Mouse (Mus musculus) limb, embryonic 10.5 days (tissue): Measurements from ENCODE around the gene Bphl. TPM values are rescaled to one million over a fixed set of nuclear protein-coding genes. Genes with fewer than 3 reads are reported as not detected.

Experiments used
- DNase-seq: peaks from one replicate; pipeline ENCODE4 v3.0.0-alpha.2; 2017; ENCODE audit warnings: low spot score
- H3K27ac ChIP-seq: fragments of 300-500 bp; sonication (generic); 2 replicates; pipeline ENCODE4 v1.5.1; 2016; ENCODE audit warnings: mild to moderate bottlenecking
- H3K27me3 ChIP-seq: fragments of 300-500 bp; sonication (generic); 2 replicates; pipeline ENCODE4 v1.6.1; 2016; ENCODE audit warnings: low read depth, mild to moderate bottlenecking; ENCODE audit not compliant: poor library complexity, severe bottlenecking
- H3K36me3 ChIP-seq: fragments of 300-500 bp; sonication (generic); 2 replicates; pipeline ENCODE4 v1.6.1; 2016; ENCODE audit warnings: mild to moderate bottlenecking, moderate library complexity
- H3K4me1 ChIP-seq: fragments of 300-500 bp; sonication (generic); 2 replicates; pipeline ENCODE4 v1.6.1; 2016
- H3K4me3 ChIP-seq: fragments of 300-500 bp; sonication (generic); 2 replicates; pipeline ENCODE4 v1.5.1; 2016; ENCODE audit warnings: mild to moderate bottlenecking, moderate library complexity
- H3K9me3 ChIP-seq: fragments of 300-500 bp; sonication (generic); replicated peaks from 2 replicates; pipeline ENCODE4 v1.6.1; 2016; ENCODE audit warnings: mild to moderate bottlenecking
- WGBS: fragments of 180-500 bp; shearing (Covaris S2); methylation state at CpG from one replicate; pipeline ENCODE4 v1.1.7; 2016; 5-methylcytosine and 5-hydroxymethylcytosine counted together
- polyA plus RNA-seq: library from polyadenylated mRNA; unstranded; fragments of >200 nt; fragmentation: Nextera tagmentation; extraction: Ambion mirVana; gene quantifications from 2 replicates; pipeline ENCODE4 v1.2.1, GENCODE M21; 2016

Bphl gene
- 30.6 and 33.6 TPM in 2 replicates for polyA plus RNA-seq

GRCm38 (mm10) chr13:34037172-34038055 is at the start of gene Bphl:
Gene Bphl (plus strand): TSS chr13:34037597.
- H3K36me3 ChIP-seq: peaks cover 11% of the 10 kb centered on the region
- peak; percentile 93 for DNase-seq
- peak within 1 kb of the TSS; percentile 79 for H3K4me3 ChIP-seq
- H3K9me3 ChIP-seq: no peaks in the 10 kb centered on the region
- H3K27me3 ChIP-seq: no peaks in the 10 kb centered on the region
- WGBS: under 1% methylated on average over 37 of the region's 37 CpGs
- peak within 1 kb of the TSS; percentile 97 for H3K27ac ChIP-seq
- H3K4me1 ChIP-seq: peaks cover 20% of the 10 kb centered on the region

GRCm38 (mm10) chr13:33989625-33990024 is 47.8 kb upstream of the Bphl start:
- H3K27ac ChIP-seq: no peak overlapping the region
- 76% methylated on average over 5 of the region's 5 CpGs for WGBS
- no peaks in the 10 kb centered on the region for H3K4me1 ChIP-seq
- H3K9me3 ChIP-seq: no peaks in the 10 kb centered on the region
- H3K27me3 ChIP-seq: no peaks in the 10 kb centered on the region
- no peak for DNase-seq
- H3K4me3 ChIP-seq: no peak overlapping the region
- 0 out of 2 replicates have a peak, but pooled peaks cover 2% of the 10 kb centered on the region for H3K36me3 ChIP-seq

- no peak overlapping the region for H3K27ac ChIP-seq
- 37% methylated on average over 1 of the region's 1 CpGs for WGBS
- no peak overlapping the region for H3K4me3 ChIP-seq
- no peaks in the 10 kb centered on the region for H3K36me3 ChIP-seq
- H3K27me3 ChIP-seq: no peaks in the 10 kb centered on the region
- H3K9me3 ChIP-seq: no peaks in the 10 kb centered on the region
- H3K4me1 ChIP-seq: no peaks in the 10 kb centered on the region
- peak; percentile 77 for DNase-seq
Observed at GRCm38 (mm10) chr13:33995197-33995596, 42.2 kb upstream of the Bphl start.

- Histone ChIP-seq H3K36me3 (no peaks in the 10 kb centered on the region), H3K9me3 (no peaks in the 10 kb centered on the region), H3K4me1 (peaks cover 10% of the 10 kb centered on the region), H3K27ac (peak within 1 kb of the TSS; percentile 93), H3K27me3 (no peaks in the 10 kb centered on the region), H3K4me3 (peak within 1 kb of the TSS; percentile 89)
- peak; percentile 92 for DNase-seq
- WGBS: under 1% methylated on average over 91 of the region's 92 CpGs
Observed at GRCm38 (mm10) chr13:34002058-34003006, 35.1 kb upstream of the Bphl start, which contains the start of the genes Ripk1 and Serpinb6a. Gene Ripk1 (plus strand): TSS chr13:34002363. Gene Serpinb6a (minus strand): TSS chr13:34002794.

- peak overlapping the region; percentile 93; the same call in 1 of the 2 replicates for H3K27ac ChIP-seq
- DNase-seq: no peak
- WGBS: 11% methylated on average over 5 of the region's 5 CpGs
- H3K36me3 ChIP-seq: no peaks in the 10 kb centered on the region
- no peaks in the 10 kb centered on the region for H3K9me3 ChIP-seq
- H3K27me3 ChIP-seq: no peaks in the 10 kb centered on the region
- H3K4me1 ChIP-seq: peaks cover 10% of the 10 kb centered on the region
- peak overlapping the region; percentile 89 for H3K4me3 ChIP-seq
Observed at GRCm38 (mm10) chr13:34003058-34003457, 34.3 kb upstream of the Bphl start.

GRCm38 (mm10) chr13:34007234-34007633 is 30.2 kb upstream of the Bphl start:
- no peaks in the 10 kb centered on the region; the same call in 1 of the 2 replicates for H3K36me3 ChIP-seq
- WGBS: 82% methylated on average over 2 of the region's 2 CpGs
- no peaks in the 10 kb centered on the region for H3K27me3 ChIP-seq
- H3K4me1 ChIP-seq: peaks cover 6% of the 10 kb centered on the region
- no peaks in the 10 kb centered on the region for H3K9me3 ChIP-seq
- no peak overlapping the region for H3K4me3 ChIP-seq
- DNase-seq: no peak
- H3K27ac ChIP-seq: no peak overlapping the region

- 96% methylated on average over 9 of the region's 9 CpGs for WGBS
- Histone ChIP-seq H3K4me1 (no peaks in the 10 kb centered on the region), H3K4me3 (no peak overlapping the region), H3K27me3 (no peaks in the 10 kb centered on the region), H3K27ac (no peak overlapping the region), H3K9me3 (no peaks in the 10 kb centered on the region), H3K36me3 (peaks cover 65% of the 10 kb centered on the region)
- DNase-seq: no peak
Observed at GRCm38 (mm10) chr13:34016927-34017569, 20.3 kb upstream of the Bphl start.

GRCm38 (mm10) chr13:34018521-34018920 is 18.9 kb upstream of the Bphl start:
- Histone ChIP-seq H3K27ac (no peak overlapping the region), H3K27me3 (no peaks in the 10 kb centered on the region), H3K9me3 (no peaks in the 10 kb centered on the region), H3K4me3 (no peak overlapping the region), H3K4me1 (no peaks in the 10 kb centered on the region), H3K36me3 (peaks cover 62% of the 10 kb centered on the region)
- 95% methylated on average over 1 of the region's 1 CpGs for WGBS
- no peak for DNase-seq

GRCm38 (mm10) chr13:34021998-34022397 is 15.4 kb upstream of the Bphl start:
- Histone ChIP-seq H3K27me3 (no peaks in the 10 kb centered on the region), H3K27ac (no peak overlapping the region), H3K36me3 (peaks cover 31% of the 10 kb centered on the region), H3K4me3 (no peak overlapping the region), H3K4me1 (no peaks in the 10 kb centered on the region), H3K9me3 (no peaks in the 10 kb centered on the region)
- no peak for DNase-seq
- WGBS: 92% methylated on average over 2 of the region's 2 CpGs

GRCm38 (mm10) chr13:34032041-34032440 is 5.4 kb upstream of the Bphl start:
- Histone ChIP-seq H3K9me3 (no peaks in the 10 kb centered on the region), H3K27ac (no peak overlapping the region), H3K27me3 (no peaks in the 10 kb centered on the region), H3K36me3 (peaks cover 35% of the 10 kb centered on the region), H3K4me1 (peaks cover 3% of the 10 kb centered on the region), H3K4me3 (no peak overlapping the region)
- 92% methylated on average over 2 of the region's 2 CpGs for WGBS
- DNase-seq: no peak

GRCm38 (mm10) chr13:34035424-34035823 is 2.0 kb upstream of the Bphl start:
- 86% methylated on average over 3 of the region's 3 CpGs for WGBS
- Histone ChIP-seq H3K27ac (no peak overlapping the region), H3K36me3 (peaks cover 21% of the 10 kb centered on the region), H3K4me3 (no peak overlapping the region), H3K27me3 (no peaks in the 10 kb centered on the region), H3K9me3 (no peaks in the 10 kb centered on the region), H3K4me1 (peaks cover 20% of the 10 kb centered on the region)
- no peak for DNase-seq

- DNase-seq: no peak
- H3K4me1 ChIP-seq: peaks cover 20% of the 10 kb centered on the region
- no peaks in the 10 kb centered on the region for H3K9me3 ChIP-seq
- WGBS: 84% methylated on average over 5 of the region's 5 CpGs
- no peak overlapping the region for H3K4me3 ChIP-seq
- no peaks in the 10 kb centered on the region for H3K27me3 ChIP-seq
- peaks cover 14% of the 10 kb centered on the region for H3K36me3 ChIP-seq
- H3K27ac ChIP-seq: no peak overlapping the region
Observed at GRCm38 (mm10) chr13:34036726-34037125, 671 bp upstream of the Bphl start.
